Mouse (Mus musculus) urinary bladder, postnatal 14 days (tissue): ENCODE data around the gene Cdr2.
A peak's percentile ranks its signal among the peaks of the same experiment; 100 is the strongest.
"Not testable (repeated sequence)": the region's sequence is repeated elsewhere in the genome, so short reads cannot be mapped to it uniquely, and the experiment has no call there.

Experiments used
- DNase-seq: peaks from one replicate; pipeline ENCODE4 v3.0.0; 2021; ENCODE audit warnings: low spot score

The Cdr2 gene

DNA sequence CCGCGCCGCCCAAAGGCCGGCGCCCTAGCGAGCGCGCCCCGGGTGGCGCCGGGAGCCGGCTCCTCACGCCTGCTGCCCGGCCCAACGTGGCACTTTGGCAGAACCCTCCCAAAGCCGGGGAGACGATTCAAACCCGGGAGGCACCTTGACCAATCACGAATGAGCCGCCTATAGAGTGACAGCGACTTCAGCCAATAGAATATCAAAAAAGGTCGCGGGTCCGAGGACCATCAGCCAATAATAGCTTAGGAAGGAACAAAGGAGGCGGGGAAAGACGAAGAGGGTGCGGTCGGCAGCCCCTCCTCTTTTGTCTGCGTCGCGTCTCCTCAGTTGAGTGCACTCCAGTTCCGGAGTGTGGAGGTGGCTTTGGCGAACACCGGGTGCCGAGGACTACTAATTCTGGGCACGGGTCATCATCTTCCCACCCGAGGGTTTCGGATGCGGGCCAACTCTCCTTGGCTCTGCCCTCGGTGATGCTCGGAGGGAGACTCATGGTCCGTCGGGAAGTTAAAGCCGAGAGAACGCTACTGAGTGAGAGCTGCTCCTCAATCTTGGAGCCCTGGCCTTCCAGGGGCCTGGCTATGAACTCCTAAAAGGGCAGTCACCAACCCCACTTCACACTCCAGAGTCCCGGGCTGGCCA lies at the start of gene Cdr2, which contains the start of gene Mfsd13b:
Gene Cdr2, minus strand, starts transcription at position 113 of the 642 bp plus-strand sequence.
Gene Mfsd13b, plus strand, starts transcription at position 310 of the 642 bp plus-strand sequence.
- peak; percentile 94 for DNase-seq

DNA sequence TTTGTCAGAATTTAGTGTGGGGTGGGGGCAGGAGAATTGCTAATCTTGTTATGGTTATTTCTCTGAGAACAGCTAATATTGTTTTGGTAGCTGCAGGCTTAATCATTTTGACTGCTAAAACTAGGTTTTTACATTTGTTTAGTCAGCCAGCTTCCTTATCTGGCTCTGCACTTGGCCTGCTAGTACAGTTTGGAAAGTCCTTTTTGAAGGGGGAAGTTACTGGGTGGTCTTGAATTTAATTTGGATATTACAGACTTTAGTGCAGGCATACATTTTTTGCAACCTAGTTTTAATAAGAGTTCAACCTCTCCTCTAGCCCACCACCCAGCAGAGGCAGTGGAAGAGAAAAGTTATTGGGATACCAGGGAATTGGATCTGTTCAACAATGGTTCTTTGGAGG lies 47.8 kb upstream of the Cdr2 start:
- DNase-seq, result not testable (repeated sequence)

- DNase-seq, result no peak
These were observed 44.2 kb upstream of the Cdr2 start for GRCm38 (mm10) chr7:121026300-121026699.

DNA sequence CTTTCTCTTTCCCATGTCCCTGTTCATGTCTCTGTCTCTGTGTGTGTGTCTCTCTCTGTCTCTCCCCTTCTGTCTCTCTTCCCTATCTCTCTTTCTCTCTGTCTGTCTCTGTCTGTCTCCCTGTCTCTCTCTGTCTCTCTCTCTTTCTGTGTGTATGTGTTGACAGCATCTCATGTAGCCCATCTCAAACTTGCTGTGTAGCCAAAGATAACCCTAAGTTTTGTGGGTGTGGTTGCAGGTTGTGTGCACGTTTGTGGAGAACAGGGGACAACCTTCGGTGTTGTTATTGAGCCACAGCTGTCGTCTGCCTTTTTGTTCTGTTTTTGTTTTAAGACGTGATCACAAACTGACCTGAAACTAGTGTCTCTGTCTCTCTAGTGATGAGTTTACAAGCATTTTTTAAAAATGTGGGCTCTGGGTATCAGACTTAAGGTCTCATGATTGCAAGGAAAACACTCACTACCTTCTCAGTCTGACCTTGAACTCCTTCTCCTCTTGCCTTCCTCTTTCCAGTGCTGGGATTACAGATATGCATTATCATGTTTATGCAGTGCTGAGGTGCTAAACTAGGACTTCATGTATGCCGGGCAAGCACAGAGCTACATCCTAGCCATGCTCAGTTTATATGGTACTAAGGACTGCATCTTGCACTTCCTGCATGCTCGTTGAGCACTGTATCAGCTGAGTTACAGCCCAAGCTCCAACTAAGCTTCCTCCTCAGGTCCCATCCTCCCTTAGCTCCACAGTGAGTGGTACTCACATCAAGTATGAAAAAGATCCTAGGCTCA lies 43.3 kb upstream of the Cdr2 start:
- no peak for DNase-seq

DNA sequence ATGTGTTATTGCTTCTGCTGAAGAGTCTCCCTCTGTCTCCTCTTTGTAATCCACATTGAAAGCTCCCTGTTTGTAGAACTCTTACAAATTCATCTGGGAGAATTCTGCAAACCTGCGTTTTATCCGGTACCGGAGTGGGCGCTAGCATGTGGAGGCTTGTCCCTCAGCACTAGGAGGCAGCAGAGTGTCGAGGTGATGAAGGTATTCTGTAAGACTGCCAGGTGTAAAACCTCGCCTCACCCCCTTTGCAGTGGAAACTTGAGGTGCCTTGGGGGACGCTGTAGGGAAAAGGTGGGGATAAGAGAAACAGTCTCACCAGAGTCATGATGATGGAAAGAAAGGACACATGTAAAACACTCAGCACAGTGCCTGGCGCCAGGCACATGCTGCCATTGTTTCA lies 38.2 kb upstream of the Cdr2 start:
- peak; percentile 40 for DNase-seq

- DNase-seq, result no peak
These were observed 36.7 kb upstream of the Cdr2 start for GRCm38 (mm10) chr7:121018778-121019177.

DNA sequence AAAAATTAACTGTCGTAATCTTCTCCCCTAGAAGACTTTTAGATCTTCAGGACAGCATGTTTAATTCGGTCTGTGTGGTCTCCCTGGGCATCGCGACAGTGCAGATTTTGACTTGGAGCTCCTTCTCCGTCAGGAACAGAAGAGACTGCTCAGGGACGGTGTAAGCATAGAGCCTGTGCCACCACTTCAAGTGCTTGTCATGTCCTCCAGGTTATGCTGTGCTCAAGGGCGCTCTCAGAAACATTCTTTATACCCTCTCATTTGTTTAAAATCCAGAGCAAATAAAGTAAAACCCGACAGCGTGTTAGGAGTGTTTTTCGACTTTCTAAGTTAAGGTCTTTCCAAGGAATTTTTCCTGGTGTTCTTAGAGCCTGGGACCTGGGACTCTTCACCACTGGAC lies 32.4 kb upstream of the Cdr2 start:
- no peak for DNase-seq

- DNase-seq, result no peak
These were observed 29.9 kb upstream of the Cdr2 start for GRCm38 (mm10) chr7:121011794-121012689.

- DNase-seq, result no peak
These were observed 21.8 kb upstream of the Cdr2 start for GRCm38 (mm10) chr7:121003793-121004418.

DNA sequence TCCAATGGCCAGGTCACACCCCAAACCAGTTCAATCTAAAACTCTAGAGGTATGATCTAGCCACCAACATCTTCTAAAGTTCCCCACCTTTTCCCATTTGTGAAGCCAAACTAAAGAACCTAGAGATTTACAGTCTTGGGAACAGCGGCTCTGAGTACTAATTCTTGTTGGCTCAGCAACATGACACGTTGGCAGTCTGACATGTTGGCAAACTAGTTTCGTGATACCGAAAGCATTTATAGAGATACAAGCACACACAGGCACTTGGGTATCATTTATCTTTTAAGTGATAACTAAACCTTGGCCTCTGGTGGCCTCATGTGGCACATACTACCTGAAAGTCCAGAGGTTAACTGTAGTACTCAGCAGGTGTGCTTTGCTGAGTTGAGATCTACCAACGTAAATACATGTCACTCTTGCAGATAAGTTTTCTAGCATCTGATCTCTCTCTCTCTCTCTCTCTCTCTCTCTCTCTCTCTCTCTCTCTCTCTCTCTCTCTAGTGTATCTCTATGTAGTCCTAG lies 20.4 kb upstream of the Cdr2 start:
- peak; percentile 12 for DNase-seq

GRCm38 (mm10) chr7:121001879-121002278 lies 19.8 kb upstream of the Cdr2 start:
- no peak for DNase-seq

DNA sequence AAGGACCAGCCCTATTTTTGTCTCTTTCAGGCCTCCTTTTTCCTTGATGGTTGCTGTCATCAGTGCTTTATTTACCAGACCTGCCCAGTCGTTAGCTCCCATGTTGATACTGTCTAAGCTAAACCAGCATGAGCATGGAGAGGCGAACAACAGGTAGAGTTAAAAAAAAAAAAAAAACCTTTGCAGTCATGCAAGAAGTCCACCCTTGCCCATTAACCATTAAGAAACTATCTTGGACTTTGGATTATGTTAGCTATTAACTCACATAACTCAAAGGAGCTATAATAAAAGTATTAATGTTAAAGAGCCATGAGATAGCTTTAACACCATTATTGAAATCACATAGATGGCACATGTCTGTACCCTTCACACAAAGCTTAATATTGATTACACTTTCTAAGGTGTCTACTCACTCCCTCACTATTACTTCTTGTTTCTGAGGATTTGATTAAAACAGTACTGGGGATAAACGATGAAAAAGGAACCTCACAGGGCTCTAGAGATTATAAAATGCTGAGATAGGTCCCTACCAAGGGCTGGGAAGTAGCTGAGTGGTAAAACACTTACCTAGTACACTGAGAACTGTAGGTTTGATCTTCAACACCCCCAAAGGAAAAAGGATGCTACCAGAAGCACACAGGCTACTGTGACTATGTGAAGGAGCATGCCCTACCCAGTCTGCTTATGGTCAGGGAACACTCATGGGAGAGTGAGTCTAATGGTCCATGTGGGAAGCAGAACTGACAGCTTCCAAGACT lies 18.1 kb upstream of the Cdr2 start:
- no peak for DNase-seq

DNA sequence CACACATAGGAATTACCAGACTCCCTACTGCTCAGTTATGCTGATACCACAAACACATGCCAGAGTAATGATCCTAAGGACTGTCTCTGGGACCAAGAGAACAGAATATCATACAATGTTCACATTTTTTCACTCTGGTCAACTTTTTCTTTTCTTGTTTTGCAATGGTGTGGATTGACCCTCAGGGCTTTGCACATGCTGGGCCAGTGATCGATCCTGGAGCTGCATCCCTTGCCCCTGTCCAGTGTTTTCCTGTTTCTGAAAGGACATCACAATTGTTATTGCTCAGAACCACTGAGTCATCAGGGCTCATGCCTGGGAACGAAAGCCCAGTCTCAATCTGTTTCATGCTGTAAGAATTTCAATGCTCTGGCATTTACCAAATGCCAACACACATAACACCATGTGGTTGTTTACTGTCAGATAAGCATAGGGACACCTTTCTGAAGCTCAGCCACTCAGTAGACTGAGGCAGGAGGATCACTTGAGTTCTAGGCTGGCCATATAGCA lies 17.0 kb upstream of the Cdr2 start:
- DNase-seq, result no peak

- no peak for DNase-seq
These were observed 9.1 kb upstream of the Cdr2 start for GRCm38 (mm10) chr7:120991191-120991590.

DNA sequence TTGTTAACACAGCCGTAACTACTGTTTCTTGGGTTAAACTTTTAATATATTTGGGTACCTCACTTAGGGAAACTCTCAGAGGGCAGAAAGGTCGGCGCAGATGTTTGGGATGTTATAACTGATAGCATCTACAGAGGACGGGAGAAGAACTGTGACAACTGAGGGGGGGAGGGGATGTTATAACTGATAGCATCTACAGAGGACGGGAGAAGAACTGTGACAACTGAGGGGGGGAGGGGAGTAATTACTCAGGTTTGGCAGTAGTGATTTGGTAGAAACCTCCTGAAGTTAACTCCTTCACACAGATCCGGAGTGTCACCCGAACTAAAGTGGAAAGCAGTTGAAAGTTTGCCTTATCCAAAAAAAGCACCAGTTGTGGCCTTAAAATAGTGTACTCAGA lies 856 bp upstream of the Cdr2 start:
- DNase-seq, result no peak

GRCm38 (mm10) chr7:120980931-120981924 lies 884 bp downstream of the Cdr2 start:
- DNase-seq, result peak; percentile 52

- no peak for DNase-seq
These were observed 2.1 kb downstream of the Cdr2 start for GRCm38 (mm10) chr7:120980041-120980440.

- no peak for DNase-seq
These were observed 5.0 kb downstream of the Cdr2 start for GRCm38 (mm10) chr7:120977063-120977462.

DNA sequence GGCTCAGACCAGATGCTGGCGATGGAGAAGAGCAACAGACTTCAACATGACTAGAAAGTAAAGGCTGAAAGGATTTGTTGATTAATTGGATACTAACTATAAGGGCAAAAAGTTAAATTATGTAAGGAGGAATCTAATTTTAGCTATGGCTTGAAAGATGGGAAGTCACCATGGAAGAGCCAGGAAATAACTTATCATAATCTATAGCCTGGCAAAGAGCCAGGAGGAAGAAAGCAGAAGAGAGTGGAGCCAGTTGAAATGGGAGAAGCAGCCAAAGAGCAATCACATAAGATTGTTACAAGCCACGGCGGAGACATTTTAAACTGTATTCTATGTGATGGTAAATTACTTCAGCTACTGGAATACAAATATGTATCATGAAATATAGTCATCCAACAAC lies 8.1 kb downstream of the Cdr2 start:
- DNase-seq, result no peak

GRCm38 (mm10) chr7:120972471-120972870 lies 9.6 kb downstream of the Cdr2 start:
- DNase-seq, result not testable (repeated sequence)
